Mouse (Mus musculus): Measurements from ENCODE around the gene Slc6a19.

DNA sequence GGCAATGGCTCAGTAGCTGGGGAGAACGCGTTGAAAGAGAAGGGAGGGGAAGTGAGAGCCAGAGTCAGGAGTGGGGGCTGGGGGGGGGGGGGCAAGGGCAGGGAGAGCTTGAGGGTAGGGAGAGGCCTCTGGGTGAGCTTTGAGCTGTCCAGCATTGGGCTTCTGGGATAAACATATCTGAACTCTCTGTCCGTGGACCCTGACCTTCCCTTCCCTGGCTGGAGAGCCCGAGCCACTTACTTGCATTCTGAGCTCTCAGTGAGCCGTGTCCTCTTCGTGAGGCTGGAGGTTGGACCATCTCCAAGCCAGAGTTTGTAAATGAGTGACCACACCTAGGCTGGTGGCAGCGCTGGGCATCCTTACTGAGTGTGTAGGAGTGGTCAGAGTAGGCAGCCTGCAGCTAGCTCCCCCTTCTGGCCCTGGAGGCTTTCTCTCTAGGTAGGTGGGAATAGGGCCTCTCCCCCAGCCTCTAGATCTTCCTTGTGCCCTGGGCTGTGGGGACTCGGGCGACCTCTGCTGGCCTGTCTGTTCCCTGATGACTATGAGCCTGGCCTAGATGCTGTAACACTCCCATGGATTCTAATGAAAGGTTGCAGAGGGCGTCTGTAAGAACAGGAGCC is 12.3 kb downstream of the Slc6a19 start:
- peak; percentile 84 for TF ChIP-seq CTCF (IDR thresholded peaks at IDR 0.05; ENCODE audit: low read depth)
- TF ChIP-seq EP300 (IDR thresholded peaks at IDR 0.05; ENCODE audit: low read depth): no peak

All from liver, embryonic 14.5 days (tissue).